Mouse (Mus musculus) forebrain, postnatal 0 days (tissue): ENCODE measurements at regions not wholly inside any gene's neighbourhood (a gene's known extent, or its start where the extent isn't known, plus 50 kb on each side); places are given as distances from the start of the nearest gene placed in this dataset.
A peak's percentile ranks its signal among the peaks of the same experiment; 100 is the strongest.

Source experiments
- ATAC-seq: fragments of 200-750 bp; cut with Nextera tagmentation; 2 replicates; pipeline ENCODE4 v1.8.0; 2017; ENCODE audit warnings: mild to moderate bottlenecking, moderate library complexity
- DNase-seq: peaks from one replicate; pipeline ENCODE4 v3.0.0-alpha.2; 2015
- H3K27ac ChIP-seq: fragments of 300-500 bp; sonication (generic); 2 replicates; pipeline ENCODE4 v1.5.1; 2014; ENCODE audit warnings: low read depth, mild to moderate bottlenecking, antibody characterized with exemption, low read length, moderate library complexity, mixed read lengths
- H3K27me3 ChIP-seq: fragments of 300-500 bp; sonication (generic); 2 replicates; pipeline ENCODE4 v1.6.1; 2014; ENCODE audit warnings: mild to moderate bottlenecking, low read length, mixed read lengths; ENCODE audit not compliant: insufficient read depth
- H3K36me3 ChIP-seq: fragments of 300-500 bp; sonication (generic); 2 replicates; pipeline ENCODE4 v1.6.1; 2014; ENCODE audit warnings: mild to moderate bottlenecking, moderate library complexity; ENCODE audit not compliant: insufficient read depth
- H3K4me1 ChIP-seq: fragments of 300-500 bp; sonication (generic); 2 replicates; pipeline ENCODE4 v1.6.1; 2014; ENCODE audit warnings: antibody characterized with exemption; ENCODE audit not compliant: insufficient read depth
- H3K4me2 ChIP-seq: fragments of 300-500 bp; sonication (generic); 2 replicates; pipeline ENCODE4 v1.6.1; 2014; ENCODE audit warnings: low read depth, mild to moderate bottlenecking, moderate library complexity
- H3K4me3 ChIP-seq: fragments of 300-500 bp; sonication (generic); 2 replicates; pipeline ENCODE4 v1.5.1; 2014; ENCODE audit warnings: low read depth, low read length, mixed read lengths
- H3K9ac ChIP-seq: fragments of 300-500 bp; sonication (generic); 2 replicates; pipeline ENCODE4 v1.6.1; 2014; ENCODE audit warnings: mild to moderate bottlenecking
- H3K9me3 ChIP-seq: fragments of 300-500 bp; sonication (generic); 2 replicates; pipeline ENCODE4 v1.6.1; 2016; ENCODE audit warnings: low read length
- CTCF ChIP-seq: sonication (generic); IDR thresholded peaks from 2 replicates; pipeline ENCODE4 v1.5.1; 2016; ENCODE audit warnings: antibody characterized with exemption, control low read depth, low read depth
- WGBS: fragments of 180-500 bp; shearing (Covaris S2); extraction: QIAGEN DNeasy Blood & Tissue Kit; methylation state at CpG from one replicate; pipeline ENCODE4 v1.1.7; 2014; 5-methylcytosine and 5-hydroxymethylcytosine counted together

DNA sequence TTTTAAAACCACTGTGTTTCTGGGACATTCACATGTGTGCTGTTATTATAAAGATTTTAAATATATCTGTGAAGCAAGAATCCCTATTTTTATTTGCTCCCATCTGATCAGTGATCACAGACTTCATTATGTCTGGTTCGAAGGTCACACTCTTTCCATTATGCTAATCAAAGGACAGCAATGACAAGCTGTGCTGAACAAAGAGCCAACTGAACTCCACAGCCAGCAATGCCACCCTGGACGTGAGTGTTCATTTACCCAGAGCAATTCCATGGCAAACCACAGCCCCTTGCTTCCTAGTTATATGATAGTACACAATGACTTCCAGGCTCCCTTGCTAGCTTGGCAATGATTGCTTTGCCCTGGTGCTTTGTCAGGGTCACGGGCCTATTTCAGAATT, 55.6 kb upstream of the Ccdc190 start:
- no peaks in the 10 kb centered on the region for H3K36me3 ChIP-seq
- no peak for TF ChIP-seq CTCF
- no peaks in the 10 kb centered on the region for H3K27me3 ChIP-seq
- no peak overlapping the region for H3K4me2 ChIP-seq
- H3K9ac ChIP-seq, result no peak overlapping the region
- no peak overlapping the region for H3K4me3 ChIP-seq
- ATAC-seq (no peak), DNase-seq (no peak)
- 29% methylated on average over 3 of the region's 3 CpGs for WGBS
- no peak overlapping the region for H3K27ac ChIP-seq
- no peaks in the 10 kb centered on the region for H3K4me1 ChIP-seq
- no peaks in the 10 kb centered on the region for H3K9me3 ChIP-seq

DNA sequence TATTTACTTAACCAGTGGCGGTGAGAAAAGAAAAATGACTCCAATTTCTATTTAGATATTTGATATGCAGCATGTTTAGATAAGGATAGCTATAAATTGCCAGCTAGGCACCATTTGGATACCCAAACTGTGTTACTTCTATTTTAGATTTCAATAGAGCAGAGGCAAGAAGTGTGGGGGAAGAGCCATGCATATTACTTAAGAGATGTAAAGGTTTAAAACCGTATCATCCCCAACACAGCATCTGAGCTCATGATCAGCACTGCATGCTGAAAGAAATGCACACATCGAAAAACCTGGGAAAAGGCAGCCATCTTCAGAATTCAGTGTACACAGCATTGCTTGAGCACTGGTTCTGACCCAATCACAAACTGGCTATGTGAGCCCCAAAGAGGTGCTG, 59.8 kb upstream of the Ccdc190 start:
- Histone ChIP-seq H3K4me2 (no peak overlapping the region), H3K9ac (no peak overlapping the region), H3K36me3 (no peaks in the 10 kb centered on the region), H3K27me3 (no peaks in the 10 kb centered on the region), H3K9me3 (no peaks in the 10 kb centered on the region), H3K4me1 (no peaks in the 10 kb centered on the region), H3K4me3 (no peak overlapping the region), H3K27ac (no peak overlapping the region)
- peak; percentile 29; the same call in 1 of the 2 replicates for ATAC-seq
- DNase-seq, result peak; percentile 24
- 68% methylated on average over 3 of the region's 3 CpGs for WGBS
- TF ChIP-seq CTCF, result no peak

DNA sequence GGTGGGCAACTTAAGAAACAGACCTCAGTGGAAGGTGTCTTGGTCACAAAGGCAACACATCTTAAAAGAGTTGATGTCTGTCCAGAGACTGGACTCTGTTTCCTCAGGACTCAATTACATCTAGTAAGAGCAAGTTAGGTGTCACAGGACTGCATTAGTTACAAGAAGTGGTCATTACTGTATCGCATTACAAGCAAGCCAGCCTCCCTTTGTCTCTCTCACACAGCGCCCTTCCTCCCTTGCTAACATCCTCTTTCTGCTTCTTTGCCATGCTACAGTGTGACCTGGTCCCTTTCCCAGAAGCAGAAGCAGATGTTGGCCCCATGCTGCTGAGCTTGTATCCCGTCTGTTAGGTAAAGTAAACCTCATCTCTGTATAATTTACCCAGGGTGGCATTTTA, 61.0 kb upstream of the Ccdc190 start:
- no peak for DNase-seq
- no peaks in the 10 kb centered on the region for H3K9me3 ChIP-seq
- H3K4me1 ChIP-seq, result no peaks in the 10 kb centered on the region
- no peak overlapping the region for H3K4me3 ChIP-seq
- no peak for ATAC-seq
- WGBS, result 65% methylated on average over 3 of the region's 3 CpGs
- H3K36me3 ChIP-seq, result no peaks in the 10 kb centered on the region
- no peak overlapping the region for H3K27ac ChIP-seq
- H3K4me2 ChIP-seq, result no peak overlapping the region
- TF ChIP-seq CTCF, result no peak
- H3K9ac ChIP-seq, result no peak overlapping the region
- no peaks in the 10 kb centered on the region for H3K27me3 ChIP-seq

DNA sequence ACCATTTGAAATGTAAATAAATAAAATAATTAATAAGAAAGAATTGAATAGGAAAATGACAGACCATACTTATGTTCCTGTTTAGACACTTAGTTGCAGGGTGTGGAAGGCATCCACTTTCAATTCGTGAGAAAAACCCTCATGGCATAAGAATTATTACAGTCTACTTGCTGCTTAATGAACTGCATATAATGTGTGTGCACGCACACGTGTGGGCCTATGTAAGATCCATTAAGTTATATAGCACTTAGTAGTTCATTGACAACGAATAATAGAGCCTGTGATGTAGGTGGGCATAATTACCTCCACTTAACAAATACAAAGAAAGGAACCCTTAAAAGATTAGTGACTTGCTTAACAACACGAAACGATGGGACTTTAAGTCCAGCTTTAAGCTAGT, 61.6 kb upstream of the Ccdc190 start:
- Histone ChIP-seq H3K4me2 (no peak overlapping the region), H3K36me3 (no peaks in the 10 kb centered on the region), H3K4me3 (no peak overlapping the region), H3K27ac (no peak overlapping the region), H3K4me1 (no peaks in the 10 kb centered on the region), H3K9ac (no peak overlapping the region), H3K9me3 (no peaks in the 10 kb centered on the region), H3K27me3 (no peaks in the 10 kb centered on the region)
- WGBS, result 24% methylated on average over 6 of the region's 6 CpGs
- ATAC-seq, result no peak
- no peak for DNase-seq
- TF ChIP-seq CTCF, result no peak

DNA sequence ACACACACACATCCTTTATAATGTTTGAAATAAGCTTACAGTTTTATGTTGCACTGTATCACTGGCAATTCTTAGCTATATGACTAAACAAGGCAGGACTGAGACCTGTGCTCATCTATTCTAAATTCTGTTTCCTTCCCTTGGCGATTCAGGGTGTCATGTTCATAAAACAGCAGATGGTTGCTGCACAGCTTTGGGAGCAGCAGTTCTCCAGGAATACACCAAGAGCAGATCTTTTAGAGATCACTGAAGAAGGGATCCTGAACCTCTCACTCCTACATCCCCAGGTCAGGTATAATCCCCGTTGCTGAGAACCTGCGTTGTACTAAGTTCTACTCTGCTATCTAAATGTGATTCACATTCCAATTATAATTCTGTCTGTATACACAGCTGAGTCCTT, 69.4 kb upstream of the Ccdc190 start:
- no peak for TF ChIP-seq CTCF
- Histone ChIP-seq H3K9ac (no peak overlapping the region), H3K9me3 (no peaks in the 10 kb centered on the region), H3K4me1 (no peaks in the 10 kb centered on the region), H3K4me3 (no peak overlapping the region), H3K36me3 (no peaks in the 10 kb centered on the region), H3K27ac (no peak overlapping the region), H3K27me3 (no peaks in the 10 kb centered on the region), H3K4me2 (no peak overlapping the region)
- no peak for ATAC-seq
- 79% methylated on average over 3 of the region's 3 CpGs for WGBS
- no peak for DNase-seq

DNA sequence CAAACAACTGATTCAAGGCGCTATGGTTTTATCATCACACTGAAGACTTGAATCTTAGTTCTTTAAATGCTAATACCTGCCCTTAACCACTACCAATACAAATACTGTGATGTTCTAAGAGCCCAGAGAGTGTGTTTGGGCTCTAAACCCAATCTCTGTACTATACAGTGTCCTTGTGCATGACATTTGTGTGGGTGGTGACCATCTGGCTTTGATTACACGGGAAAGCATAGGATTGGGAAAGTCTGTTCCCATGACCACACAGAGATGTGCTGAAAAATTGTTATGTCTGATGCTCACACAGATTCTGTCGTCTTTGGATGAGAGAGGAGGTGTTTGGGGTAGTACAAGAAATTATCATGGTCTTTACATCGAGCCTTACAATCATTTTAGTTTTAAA, 76.8 kb upstream of the Ccdc190 start:
- peak; percentile 45; the same call in 1 of the 2 replicates for ATAC-seq
- WGBS, result 68% methylated on average over 4 of the region's 4 CpGs
- H3K27ac ChIP-seq, result no peak overlapping the region
- no peaks in the 10 kb centered on the region for H3K4me1 ChIP-seq
- H3K4me3 ChIP-seq, result no peak overlapping the region
- TF ChIP-seq CTCF, result no peak
- no peaks in the 10 kb centered on the region for H3K36me3 ChIP-seq
- no peak for DNase-seq
- H3K9me3 ChIP-seq, result no peaks in the 10 kb centered on the region
- H3K4me2 ChIP-seq, result no peak overlapping the region
- no peaks in the 10 kb centered on the region for H3K27me3 ChIP-seq
- no peak overlapping the region for H3K9ac ChIP-seq

DNA sequence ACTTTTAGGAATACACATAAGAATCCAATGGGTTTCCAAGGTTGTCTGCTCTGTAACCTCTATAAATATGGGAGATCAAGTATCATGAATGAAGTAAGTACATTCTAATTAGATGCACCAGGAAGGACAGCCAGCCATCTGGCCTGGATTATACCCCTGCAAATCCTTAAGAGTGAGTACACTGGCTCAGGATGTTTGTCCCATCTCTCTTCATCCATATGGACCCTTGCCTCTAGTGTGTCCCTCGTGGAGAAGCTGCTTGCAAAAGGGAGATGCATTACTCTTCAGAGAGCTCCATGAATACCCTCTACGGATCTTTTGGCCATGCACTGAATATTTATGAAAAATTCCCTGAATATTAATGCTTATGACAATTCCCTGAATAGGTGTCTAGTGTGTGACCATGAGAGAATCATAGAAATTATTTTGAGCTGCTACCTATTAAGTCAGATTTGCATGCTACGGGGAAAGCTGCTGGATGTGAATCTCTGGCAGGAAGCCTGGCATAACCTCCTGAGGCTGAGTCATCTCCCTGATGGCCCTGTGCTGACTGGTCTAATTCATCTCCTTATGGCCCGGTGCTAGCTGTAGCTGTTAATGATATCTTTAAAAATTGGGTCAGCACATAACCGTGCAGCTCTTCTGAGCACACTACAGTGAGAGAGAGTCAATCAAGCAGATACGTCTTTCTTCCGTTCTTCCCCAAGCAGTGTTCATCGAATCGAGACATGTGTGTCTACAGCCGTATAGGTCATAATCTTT, 80.0 kb upstream of the Ccdc190 start:
- Histone ChIP-seq H3K9me3 (no peaks in the 10 kb centered on the region), H3K36me3 (no peaks in the 10 kb centered on the region), H3K4me3 (no peak overlapping the region), H3K4me2 (no peak overlapping the region), H3K4me1 (no peaks in the 10 kb centered on the region), H3K27me3 (no peaks in the 10 kb centered on the region), H3K27ac (no peak overlapping the region), H3K9ac (no peak overlapping the region)
- TF ChIP-seq CTCF, result no peak
- ATAC-seq (no peak), DNase-seq (no peak)
- WGBS, result 79% methylated on average over 10 of the region's 10 CpGs

DNA sequence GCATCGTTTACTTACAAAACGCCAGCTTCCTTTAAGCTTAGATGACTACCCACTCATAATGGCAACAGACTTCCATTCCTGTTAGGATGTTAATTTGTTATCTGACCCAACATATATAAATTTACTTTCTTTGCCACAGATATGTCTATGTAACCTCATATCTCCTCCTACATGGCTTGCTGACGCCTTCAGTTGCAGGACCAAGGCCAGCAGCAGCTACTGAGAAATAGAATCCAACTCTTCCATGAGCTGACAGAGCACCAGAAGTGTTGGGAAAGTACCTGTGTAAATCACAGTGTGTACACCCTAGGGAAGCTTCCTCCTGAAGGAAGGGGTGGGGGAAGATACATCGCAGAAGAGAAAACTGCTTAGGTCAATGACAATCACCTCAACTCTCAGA, 86.0 kb upstream of the Ccdc190 start:
- Histone ChIP-seq H3K9me3 (no peaks in the 10 kb centered on the region), H3K36me3 (no peaks in the 10 kb centered on the region), H3K27ac (no peak overlapping the region), H3K9ac (no peak overlapping the region), H3K4me3 (no peak overlapping the region), H3K4me1 (no peaks in the 10 kb centered on the region), H3K4me2 (no peak overlapping the region), H3K27me3 (no peaks in the 10 kb centered on the region)
- no peak for ATAC-seq
- TF ChIP-seq CTCF, result no peak
- 87% methylated on average over 4 of the region's 4 CpGs for WGBS
- DNase-seq, result no peak
